Mouse (Mus musculus) ES-Bruce4 (cell line): Measurements from ENCODE around the gene Sik3.

ENCODE experiments used
- CTCF ChIP-seq: IDR thresholded peaks from one replicate; pipeline ENCODE4 v1.8.1; 2011; ENCODE audit warnings: low read depth, low read length
- EP300 ChIP-seq: IDR thresholded peaks from 2 replicates; pipeline ENCODE4 v1.6.1; 2011; ENCODE audit warnings: low read depth, low read length; ENCODE audit not compliant: insufficient read depth

DNA sequence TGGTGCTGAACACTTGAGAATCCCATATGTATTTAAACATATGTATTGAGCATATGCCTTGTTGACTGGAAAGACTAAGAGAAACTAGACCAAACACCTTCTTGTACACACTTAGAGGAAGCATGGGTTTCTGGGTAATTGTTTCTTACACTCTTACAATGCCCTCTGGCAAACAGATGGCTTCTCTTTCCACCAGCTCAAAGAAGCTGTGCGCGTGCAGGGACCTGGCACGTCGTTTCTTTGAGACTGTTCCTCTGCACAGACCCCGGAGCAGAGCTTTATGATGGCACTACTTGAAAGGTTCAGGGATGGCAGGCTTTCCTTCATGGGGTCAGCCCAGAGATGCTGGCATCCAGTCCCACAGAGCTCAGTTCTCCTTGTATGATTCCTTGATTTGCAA, 176.3 kb downstream of the Sik3 start:
- TF ChIP-seq EP300 (no peak), CTCF (no peak)
